Mouse (Mus musculus): ENCODE results near the gene Stard8.
"Not testable (repeated sequence)": the region's sequence is repeated elsewhere in the genome, so short reads cannot be mapped to it uniquely, and the experiment has no call there.

Stard8 gene

DNA sequence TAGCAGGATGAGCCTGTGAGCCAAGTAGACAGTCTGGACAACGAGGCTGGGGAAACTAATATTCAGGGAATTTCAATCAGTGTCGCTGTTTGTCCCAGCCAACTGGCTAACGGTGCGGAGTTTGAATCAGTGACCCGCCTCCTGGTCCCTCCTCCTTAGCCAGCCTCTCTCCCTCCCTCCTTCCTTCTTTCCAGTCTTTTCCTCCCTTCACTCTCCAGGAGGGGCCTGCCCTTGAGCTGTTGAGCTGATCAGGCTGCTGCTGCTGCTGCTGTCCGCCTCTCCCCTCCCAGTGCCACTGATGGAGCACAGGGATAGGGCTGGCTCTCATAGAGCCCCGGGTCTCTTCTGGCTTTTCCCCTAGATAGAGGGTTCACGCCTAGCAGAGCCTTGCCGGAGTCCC lies at the start of gene Stard8:
TSS of gene Stard8 (plus strand) at position 203 of the 400 bp plus-strand sequence.
- in situ Hi-C loops (cut with MboI), result no loop called here

DNA sequence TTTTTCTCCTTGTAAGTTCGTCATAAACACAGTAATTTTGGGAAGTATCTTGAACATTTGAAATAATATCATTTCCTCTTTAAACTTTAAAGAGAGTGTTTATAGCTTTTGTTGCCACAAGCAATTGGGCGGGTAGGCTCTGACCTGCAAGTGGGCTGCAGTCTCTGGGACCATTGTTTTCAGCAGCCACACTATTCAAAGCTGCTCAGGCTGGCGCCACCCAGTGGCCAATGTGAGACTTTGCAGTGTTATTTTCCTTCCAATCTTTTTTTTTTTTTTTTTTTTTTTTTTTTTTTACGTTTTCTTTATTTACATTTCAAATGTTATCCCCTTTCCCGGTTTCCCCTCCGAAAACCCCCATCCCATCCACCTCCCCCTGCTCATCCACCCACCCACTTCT lies 49.1 kb upstream of the Stard8 start:
- in situ Hi-C loops (cut with MboI), result no loop called here

DNA sequence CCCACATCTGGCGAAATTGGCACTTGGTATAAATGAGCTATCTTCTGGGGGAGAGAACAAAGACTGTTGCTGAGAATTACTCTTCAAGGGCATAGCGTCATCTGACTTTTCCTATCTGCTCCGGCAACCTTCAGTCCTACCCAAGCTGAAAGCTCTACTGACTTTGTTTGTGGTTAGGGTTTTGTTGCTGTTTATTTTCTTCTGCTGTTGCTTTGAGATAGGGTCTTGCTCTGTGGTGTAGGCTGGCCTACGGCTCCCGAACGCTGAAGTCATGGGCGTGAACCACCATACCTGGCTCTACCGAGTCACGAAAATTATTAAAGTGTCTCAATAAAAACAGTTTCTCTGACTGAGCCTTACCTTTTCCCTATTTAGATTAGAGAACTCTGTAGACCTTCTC lies 44.8 kb upstream of the Stard8 start:
- in situ Hi-C loops (cut with MboI), result no loop called here

DNA sequence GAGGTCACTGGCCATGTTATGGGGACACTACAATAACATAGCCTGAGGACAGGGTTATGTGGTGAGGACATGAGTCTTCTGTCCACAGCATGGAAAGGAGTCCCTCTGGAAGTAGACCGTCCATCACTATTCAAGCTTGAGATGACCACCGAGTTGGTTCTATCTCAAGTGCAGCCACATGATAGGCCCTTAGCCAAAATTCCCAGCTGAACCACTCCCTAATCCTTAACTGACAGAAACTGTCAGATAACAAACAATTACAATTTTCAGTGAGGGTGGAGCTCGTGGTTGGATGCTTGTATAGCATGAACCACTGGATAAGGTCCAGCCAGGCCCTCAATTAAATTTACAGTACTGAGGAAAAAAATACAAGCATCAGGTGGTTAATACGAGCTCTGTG lies 44.0 kb upstream of the Stard8 start:
- in situ Hi-C loops (cut with MboI), result no loop called here

DNA sequence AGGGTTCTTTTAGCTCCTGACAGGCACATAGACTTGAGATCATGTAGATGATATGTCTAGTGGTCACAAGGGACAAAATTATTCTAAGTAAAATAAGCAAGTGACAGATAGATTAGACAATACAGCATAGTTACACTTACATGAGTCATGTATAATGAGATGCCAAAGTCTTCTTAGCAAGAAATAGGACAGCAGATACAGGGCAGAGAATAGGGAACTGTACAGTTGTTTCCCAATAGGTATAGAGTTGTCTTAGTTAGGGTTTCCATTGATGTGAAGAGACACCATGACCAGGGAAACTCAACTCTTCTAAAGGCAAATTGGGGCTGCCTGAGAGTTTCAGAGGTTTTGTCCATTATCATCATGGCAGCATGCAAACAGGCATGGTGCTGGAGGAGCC lies 39.3 kb upstream of the Stard8 start:
- in situ Hi-C loops (cut with MboI), result no loop called here

DNA sequence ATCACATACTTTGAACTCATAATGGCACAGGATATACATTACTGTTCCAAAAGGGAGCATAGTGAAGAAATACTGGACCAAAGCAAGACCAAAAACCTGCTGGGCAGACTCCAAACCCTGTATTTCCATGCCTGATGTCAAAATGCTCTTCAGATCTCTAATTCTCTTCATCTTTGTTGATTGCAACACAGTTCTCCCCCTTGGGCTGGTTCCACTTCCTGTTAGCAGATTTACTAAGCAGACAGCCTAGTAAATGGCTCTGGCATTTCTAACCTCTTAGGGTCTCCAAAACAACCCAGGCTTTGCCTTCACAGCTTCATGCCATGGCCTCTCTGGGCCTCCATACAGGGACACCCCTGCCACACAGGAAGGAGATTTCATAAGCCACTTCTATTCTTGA lies 38.5 kb upstream of the Stard8 start:
- in situ Hi-C loops (cut with MboI), result no loop called here

DNA sequence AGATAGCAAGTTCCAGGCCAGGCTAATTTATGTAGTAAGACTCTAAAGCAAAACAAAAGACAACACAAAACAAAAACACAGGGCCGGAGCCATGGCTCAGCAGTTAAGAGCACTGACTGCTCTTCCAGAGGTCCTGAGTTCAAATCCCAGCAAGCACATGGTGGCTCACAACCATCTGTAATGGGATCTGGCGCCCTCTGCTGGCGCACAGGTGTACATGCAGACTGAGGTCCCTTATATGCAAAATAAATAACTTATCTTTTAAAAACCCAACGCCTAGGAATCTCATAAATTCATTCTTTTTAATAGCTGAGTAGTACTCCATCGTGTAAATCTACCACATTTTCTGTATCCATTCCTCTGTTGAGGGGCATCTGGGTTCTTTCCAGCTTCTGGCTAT lies 16.4 kb upstream of the Stard8 start:
- in situ Hi-C loops (cut with MboI), result not testable (repeated sequence)

DNA sequence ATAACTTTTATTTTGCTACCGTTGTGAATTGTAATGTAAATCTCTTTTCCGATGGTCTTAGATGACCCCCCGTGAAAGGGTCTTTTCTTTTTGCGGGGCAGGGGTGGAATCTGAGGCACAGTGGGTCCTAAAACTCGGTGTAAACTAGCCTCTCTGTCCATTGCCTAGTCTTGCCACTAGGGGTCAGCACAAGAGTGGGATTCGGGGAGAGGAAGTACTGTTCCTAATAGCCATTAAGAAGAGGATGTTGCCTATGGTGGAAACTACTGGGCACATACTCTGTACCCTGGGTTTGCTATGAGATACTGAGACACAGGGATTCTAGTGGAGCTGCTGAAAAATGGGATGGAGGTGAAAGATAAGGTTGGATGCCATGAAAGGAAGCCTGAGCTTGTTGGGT lies 13.5 kb upstream of the Stard8 start:
- in situ Hi-C loops (cut with MboI), result no loop called here

DNA sequence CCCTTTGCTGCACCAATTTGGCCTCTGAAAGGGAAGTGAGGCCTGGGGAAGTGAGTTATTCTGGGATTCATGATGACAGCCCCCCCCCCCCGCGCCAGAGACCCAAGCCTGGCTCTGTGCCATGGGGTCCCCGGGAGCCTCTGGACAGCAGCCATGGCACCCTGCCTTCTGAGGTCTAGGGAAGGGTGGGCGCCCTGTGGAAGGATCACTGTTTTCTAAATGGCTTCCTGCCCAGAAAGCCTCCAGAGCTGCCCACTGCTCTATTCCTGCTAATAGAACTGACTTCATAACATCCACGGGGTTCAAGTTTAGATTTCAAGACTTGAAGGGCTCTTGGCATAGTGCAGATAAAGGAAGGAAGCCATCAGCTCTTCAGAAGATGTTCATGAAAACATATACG lies 983 bp upstream of the Stard8 start:
- in situ Hi-C loops (cut with MboI), result no loop called here

DNA sequence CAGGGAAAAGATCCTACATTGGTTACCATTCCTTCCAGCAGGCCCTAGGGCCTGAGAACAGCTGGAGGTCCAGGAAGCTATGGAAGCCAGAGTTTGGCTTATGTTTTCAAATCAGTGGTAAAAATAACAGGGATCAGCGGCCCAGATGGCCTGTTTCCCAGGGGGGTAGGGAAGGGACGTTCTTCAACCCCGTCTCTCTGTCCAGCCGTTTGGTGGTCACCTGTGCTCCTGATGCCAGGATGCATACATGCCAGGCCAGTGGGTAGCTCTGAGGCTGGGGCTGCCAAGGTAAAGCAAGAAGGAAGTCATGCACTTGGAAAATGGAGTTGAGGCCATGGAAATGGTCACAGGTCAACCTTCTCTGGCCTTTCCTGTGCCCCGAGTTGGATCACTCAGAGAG lies 7.5 kb downstream of the Stard8 start:
- in situ Hi-C loops (cut with MboI), result no loop called here

DNA sequence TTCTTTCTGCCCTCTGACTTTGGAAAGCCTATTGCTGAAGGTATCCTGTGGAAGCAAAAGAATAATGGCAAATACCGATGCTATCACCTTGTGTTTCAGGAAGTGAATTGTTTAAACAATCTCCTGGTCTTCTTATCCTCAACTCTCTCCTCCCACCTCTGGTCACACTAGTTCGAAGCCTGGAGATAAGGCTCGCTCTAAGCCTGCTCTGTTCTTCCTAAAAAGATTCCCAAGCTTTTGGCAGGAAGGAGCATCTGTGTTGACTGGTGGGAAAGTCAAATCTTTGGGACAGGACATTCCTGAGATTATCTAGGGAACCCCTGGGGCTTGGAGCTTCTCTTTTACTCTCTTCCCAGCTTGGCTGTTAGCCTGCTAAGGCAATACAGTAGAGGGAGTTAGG lies 8.2 kb downstream of the Stard8 start:
- in situ Hi-C loops (cut with MboI), result no loop called here

DNA sequence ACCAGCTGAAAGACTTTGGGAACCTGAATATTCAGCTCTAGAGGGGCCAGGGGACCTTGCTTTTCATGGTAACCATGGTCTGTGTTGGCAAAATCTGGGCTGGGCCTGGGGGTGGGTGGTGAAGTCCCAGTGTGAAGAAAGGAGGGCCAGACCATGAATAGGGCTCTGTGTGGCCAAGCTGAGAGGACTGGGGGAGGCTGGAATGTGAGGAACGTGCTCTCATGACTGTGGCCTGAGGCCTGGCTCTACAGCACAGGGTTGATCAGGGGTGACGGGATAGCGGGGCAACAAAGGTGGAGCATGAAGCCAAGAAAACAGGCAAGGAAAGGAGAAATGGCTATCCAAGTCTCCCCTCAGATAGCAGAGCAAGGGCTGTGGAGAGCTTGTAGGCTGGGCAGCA lies 9.4 kb downstream of the Stard8 start:
- in situ Hi-C loops (cut with MboI), result no loop called here

DNA sequence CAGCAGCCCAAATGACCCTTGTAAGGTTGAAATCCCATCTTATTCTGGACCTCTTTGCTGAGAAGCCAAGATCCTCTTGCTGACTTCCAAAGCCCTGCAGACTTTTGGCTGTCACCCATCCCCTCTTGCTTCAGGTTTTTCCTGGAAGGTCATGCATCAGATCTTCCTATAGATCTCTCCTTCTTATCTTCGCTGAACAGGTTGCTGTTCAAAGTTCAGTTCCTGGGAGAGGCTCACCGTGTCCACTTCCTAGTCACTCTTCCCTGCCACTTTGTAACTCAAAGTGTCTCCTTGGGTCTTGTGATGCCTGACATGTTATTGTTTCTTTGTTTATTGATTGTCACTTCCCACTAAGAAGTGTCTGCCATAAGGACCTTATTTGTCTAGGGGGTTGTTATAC lies 12.7 kb downstream of the Stard8 start:
- in situ Hi-C loops (cut with MboI), result no loop called here

DNA sequence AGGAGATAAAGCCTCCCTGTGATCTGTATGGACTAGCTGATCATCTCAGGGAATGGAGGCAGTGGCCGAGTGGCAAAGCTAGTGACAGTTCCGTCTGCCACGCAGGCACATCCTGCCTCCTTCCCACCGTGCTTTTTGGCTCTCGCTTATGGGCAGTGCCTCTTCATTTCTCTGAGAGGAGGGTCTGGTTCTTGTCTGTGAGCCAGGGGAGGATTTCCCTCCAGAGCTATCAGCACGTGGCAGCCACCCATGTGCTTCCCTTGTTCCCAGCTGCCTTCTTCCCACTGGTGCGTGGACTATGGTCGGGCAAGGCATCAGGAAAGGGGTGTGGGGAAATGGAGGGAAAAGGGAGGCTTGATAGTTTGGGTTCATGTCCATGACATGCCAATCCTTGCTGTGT lies 13.9 kb downstream of the Stard8 start:
- in situ Hi-C loops (cut with MboI), result no loop called here

DNA sequence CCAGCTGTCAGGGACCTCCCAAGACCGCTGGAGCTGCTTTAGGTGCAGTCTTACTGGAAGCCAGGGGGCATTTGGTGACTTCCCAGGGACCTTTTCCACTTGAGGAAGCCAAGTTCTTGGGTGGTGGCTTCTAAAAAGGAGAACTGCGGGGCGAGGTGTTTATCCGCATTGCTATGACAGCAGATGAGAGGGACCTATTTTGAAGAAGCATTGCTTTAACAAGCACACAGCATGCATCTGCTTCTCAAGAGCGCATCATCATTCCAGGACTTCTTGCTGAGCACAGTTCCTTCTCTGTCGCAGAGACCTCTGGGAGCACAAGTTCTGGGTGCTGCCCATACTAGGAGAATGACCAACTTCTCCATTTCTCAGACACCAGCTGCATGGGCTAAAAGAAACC lies 14.8 kb downstream of the Stard8 start:
- in situ Hi-C loops (cut with MboI), result no loop called here

DNA sequence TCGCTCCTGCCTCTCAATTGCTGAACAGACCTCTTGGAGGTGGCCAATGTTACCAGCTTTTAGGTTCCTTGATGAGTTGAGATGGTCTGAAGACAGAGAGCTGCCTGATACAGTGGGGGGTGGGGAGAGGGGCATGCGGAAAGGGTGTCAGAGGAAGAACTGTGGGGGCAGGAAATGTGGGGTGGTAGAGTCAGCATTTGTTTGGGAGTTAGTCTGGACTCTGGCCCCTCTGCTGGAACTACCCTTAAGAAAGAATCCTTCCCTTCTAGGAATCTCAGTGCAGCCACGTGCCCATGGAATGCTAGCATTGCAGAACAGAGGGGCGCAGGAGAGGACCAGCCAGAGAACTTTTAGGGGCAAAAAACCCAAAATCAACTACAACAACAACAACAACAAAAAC lies 16.3 kb downstream of the Stard8 start:
- in situ Hi-C loops (cut with MboI), result no loop called here

DNA sequence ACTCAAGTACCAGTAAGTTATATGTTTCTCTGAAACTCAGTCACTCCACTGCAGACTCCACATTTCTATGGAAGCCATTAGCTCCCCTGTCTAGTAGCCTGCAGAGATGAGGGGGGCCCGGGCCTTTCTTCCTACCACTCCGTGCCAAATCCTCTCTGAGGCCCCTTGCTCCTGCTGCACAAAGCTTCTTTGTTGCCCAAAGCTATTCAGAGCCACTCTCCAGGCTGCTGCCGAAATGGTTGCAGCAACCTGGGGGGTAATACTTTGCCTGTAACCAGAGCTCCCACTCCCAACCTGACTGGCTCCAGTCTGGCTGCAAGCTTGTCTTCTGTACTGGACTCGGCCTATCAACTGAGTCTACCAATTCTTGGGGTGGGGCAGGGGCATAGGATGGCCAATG lies 17.2 kb downstream of the Stard8 start:
- in situ Hi-C loops (cut with MboI), result no loop called here

DNA sequence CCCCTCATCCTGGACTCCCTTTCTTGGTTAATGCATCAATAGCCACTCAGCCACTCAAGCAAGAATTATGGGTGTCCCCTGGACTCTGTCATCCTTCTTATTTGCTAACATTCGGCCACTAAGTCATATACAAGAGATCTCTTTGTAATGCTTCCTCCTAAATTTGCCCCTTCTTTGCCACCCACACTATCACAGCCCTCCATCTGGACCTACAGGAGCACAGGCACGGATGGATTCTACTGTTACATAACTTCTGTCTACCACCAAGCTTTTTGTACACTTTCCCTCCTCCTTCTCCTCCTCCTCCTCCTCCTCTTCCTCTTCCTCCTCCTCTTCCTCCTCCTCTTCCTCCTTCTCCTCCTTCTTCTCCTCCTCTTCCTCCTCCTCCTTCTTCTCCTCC lies 18.5 kb downstream of the Stard8 start:
- in situ Hi-C loops (cut with MboI), result no loop called here

DNA sequence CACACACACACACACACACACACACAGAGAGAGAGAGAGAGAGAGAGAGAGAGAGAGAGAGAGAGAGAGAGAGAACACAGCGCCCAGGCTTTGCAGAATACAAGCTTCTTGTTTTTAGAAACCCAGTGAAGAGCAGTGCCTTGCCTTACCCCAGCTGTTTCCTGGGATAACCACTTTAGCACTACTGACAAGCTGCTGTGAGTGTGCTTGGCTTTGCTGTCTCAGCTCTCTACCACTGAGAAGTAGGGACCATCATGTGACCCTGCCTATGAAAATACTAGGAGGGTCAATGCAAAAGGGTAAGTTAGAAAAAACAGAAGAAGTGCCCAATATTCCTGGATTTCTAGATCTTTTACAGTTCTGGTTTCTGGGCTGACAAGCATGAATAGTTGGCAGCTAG lies 20.9 kb downstream of the Stard8 start:
- in situ Hi-C loops (cut with MboI), result no loop called here

DNA sequence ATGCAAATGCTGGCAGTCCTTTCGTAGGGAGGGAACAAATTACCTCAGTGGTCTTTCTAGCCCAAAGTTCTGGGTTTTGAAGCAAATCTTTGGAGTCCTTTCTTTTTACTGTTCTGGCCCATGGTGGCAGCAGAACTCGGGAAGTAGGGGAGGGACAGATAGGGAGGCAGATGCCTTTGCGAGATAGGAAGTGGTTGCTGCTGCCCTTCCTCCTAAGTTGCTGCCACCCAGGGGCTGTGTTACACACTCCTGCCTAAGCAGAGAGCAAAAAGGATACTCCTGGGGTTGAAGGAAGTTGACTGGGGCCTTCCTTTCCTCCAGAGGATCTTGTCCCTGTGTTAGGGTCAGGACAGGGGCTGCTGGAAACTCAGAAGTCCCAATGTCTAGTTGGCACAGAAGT lies 32.4 kb downstream of the Stard8 start:
- in situ Hi-C loops (cut with MboI), result no loop called here

DNA sequence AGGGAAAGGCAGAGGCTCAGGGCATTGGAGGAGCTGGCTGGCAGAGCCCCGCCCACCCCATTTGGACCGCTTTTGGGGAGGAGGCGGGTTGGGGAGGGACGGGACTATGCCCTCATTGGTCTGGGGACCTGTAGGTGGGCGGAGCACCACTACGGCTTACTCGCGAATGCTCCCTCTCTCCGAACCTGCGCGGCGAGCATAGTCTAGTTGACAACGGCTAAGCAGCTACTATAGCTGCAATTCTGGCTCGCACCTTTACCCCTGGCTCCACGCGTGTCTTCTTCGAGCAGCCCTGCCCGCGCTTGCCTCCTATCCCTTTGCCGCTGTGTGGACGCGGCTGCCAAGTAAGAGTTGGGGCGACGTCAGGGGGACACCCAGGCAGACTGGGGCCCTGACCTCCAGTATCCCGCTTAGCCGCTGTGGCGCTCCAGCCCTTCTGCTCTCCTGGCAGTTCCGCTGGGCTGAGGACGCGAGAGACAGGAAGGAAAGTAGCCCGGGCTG lies 39.5 kb downstream of the Stard8 start:
- in situ Hi-C loops (cut with MboI), result no loop called here

DNA sequence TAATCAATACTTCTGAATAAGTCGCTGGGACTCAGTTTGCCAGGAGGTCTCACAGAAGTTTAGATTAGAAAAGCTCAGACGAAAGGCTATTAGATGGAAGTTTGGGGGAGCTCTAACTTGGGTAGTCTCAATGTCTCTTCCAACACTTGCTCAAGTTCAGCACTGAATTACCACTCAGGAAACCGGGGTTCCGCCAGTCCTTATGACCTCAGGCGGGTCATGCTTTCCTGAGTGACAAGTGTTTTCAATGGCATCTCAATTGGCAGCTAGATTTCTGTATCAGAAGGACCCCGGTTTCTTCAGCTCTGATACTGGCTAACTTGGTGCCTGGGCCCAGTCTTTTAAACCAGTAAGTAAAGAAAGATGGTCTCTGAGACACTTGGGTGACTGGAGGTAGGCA lies 40.2 kb downstream of the Stard8 start:
- in situ Hi-C loops (cut with MboI), result no loop called here

DNA sequence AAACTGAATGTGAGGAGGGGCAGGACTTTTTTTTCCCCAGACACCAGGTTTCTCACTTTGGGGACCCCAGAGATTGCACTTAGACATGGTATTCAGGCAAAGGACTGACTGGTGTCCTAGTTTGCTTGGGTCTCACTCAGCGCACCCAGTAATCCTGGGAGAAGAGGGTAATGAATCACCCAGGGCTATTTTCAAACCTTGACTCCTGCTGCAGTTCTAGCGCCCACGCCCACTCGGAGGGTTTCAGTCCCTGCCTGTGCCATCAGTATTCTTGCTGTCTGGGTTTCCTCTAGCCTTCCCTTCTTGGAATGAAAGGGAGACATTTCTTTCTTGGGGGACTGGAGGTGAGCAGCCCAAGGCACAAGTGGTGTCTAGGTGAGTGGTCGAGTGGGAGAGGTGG lies 40.7 kb downstream of the Stard8 start:
- in situ Hi-C loops (cut with MboI), result no loop called here

DNA sequence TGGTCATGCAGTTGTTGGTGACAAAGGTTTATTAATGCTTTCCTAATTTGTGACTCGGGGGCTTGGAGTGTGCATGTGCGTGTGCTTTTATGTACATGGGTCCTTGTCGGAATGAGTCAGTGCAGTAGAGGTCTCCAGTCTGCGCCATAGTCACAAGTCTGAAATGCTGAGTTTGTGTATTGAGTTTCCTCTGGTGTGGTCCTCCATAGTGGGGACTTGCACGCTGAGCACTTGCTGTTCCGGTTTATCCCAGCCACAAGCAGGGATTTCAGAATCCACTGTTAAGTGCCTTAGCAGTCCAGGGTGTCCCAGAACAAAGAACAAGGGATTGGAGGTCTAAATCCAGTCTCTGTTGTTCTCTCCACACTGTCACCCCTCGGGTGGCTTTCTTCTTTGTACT lies 42.3 kb downstream of the Stard8 start:
- in situ Hi-C loops (cut with MboI), result no loop called here
